Mouse (Mus musculus) spleen, postnatal 0 days (tissue): Measurements from ENCODE around the gene Hmgn5. TPM values are rescaled to one million over a fixed set of nuclear protein-coding genes. Genes with fewer than 3 reads are reported as not detected.

Experiments
- polyA plus RNA-seq: library from polyadenylated mRNA; unstranded; fragments of >200 nt; fragmentation: Nextera tagmentation; extraction: Ambion mirVana; gene quantifications from 2 replicates; pipeline ENCODE4 v1.2.1, GENCODE M21; 2015

The Hmgn5 gene
- polyA plus RNA-seq = 29.1 and 30.1 TPM in 2 replicates

DNA sequence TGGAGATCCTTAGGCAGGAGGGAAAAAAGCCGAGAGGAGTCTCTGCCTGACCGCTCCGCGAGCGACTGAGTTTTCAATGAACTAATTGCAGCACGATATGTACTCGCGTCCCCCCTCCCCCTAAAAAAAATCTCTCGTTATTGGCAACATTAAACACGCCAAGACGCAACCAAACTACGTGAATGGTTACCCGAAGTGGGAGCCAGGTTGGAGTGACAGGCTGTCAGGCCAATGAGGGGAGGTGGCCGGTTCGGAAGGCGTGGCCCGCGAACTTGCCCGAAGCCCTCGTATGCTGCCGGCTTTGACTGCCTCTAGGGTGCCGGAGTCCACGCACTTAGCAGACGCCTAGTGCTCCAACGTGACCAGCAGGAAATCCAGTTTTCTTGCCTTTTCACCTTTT lies at the start of gene Hmgn5:
TSS of gene Hmgn5 (minus strand) at position 122 of the 400 bp plus-strand sequence.

Other genes with a start within 250 kb of the Hmgn5 start
- 1.3 and 1.6 TPM in 2 replicates for gene Brwd3, start 179.0 kb downstream of the Hmgn5 start, polyA plus RNA-seq
- gene Sh3bgrl, start 82.0 kb upstream of the Hmgn5 start, polyA plus RNA-seq = 68.0 and 73.1 TPM in 2 replicates
- 0.46 and 0.69 TPM in 2 replicates for gene Gm6377, start 183.4 kb upstream of the Hmgn5 start, polyA plus RNA-seq